Mouse (Mus musculus) left cerebral cortex, adult 9 months (tissue): ENCODE measurements around the gene Sec16b.
A peak's percentile ranks its signal among the peaks of the same experiment; 100 is the strongest.

Source experiments
- DNase-seq, 2 experiments: peaks; one replicate each; pipeline ENCODE4 v3.0.0; 2022; ENCODE audit warnings: low spot score in 2 of 2

The Sec16b gene

DNA sequence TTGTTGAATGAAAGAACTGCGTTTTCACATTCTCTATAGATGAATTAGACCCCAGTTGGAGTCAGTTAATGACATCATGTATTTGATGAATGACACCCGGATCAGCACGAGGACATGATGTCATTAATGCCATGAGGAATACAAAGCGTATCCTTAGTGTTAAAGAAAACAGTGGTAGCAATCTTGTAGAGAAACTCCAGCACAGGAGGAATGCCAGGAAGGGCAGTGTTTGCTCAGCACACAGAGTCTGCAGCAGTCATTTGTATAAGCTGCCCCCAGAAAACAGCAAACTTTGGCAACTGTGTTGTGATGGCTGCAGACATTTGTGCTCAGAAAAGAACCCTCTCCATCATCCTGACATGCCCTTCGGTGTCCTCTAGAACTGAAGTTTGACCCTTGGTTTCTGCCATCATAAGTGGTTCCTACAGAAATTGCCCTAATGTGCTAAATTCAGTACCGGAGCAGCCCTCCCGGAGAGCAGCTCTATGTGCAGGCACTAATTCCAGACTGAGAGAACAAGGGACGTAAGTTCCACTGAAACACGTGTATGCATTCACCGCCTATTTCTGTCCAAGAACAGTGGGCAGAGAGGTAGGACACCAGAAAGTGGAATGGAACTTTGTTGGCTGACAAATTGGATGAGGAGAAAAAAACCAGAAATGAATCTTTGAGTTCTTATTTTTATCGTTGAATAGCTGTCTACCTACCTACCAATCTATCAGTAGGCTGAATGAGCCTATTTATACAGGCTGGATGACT is 6.3 kb downstream of the Sec16b start:
- peak in 1 of 2 experiments; percentile 36 for DNase-seq

- no peak for DNase-seq
These were observed 7.0 kb downstream of the Sec16b start for GRCm38 (mm10) chr1:157513559-157513958.

- no peak for DNase-seq
These were observed 7.8 kb downstream of the Sec16b start for GRCm38 (mm10) chr1:157514298-157514697.

- DNase-seq = no peak
These were observed 10.6 kb downstream of the Sec16b start for GRCm38 (mm10) chr1:157516838-157517808.

GRCm38 (mm10) chr1:157518111-157518523 is 11.6 kb downstream of the Sec16b start:
- peak; percentile 62 to 85 for DNase-seq

- DNase-seq = no peak
These were observed 12.9 kb downstream of the Sec16b start for GRCm38 (mm10) chr1:157519396-157519795.

- DNase-seq = no peak
These were observed 15.8 kb downstream of the Sec16b start for GRCm38 (mm10) chr1:157522322-157522721.

DNA sequence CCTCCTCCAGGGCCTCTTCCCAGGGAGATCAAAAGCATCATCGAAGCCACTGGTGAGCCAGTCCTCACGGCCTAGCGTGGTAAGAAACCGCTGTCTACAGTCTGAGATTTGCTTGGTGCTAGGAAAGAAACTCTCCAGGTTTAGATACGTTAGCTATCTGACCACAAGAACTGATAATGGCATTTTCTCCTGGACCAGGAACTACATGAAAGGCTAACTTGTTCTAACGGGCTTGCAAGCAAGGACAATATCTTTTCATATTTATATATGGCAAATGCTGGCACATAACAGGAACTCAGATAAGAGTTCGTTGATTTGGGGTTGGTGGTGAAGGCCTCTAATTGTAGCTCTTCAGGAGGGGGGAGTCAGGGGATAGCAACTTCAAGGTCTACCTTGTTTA is 18.2 kb downstream of the Sec16b start:
- no peak for DNase-seq

GRCm38 (mm10) chr1:157525692-157526354 is 19.3 kb downstream of the Sec16b start:
- DNase-seq = no peak

DNA sequence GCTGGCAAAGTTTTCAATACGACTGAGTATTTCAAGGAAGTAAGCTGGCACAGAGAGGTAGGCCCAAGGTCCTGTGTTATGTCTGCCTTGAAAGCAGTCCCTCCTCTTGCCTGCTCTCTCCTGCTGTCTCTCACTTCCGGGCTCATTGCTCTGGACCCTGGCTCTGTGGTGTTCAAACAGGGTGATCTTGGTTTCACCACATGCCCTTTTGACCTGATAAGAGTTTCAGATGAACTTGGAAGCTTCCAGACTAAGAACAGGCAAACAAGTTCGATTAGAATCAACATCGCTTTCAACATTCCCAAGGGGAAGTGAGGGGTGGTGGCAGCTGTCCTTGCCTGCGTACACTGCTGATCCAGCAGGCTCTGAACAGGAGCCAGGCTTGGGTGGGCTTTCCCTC is 20.1 kb downstream of the Sec16b start:
- no peak for DNase-seq

- DNase-seq = no peak
These were observed 26.4 kb downstream of the Sec16b start for GRCm38 (mm10) chr1:157532826-157533460.

DNA sequence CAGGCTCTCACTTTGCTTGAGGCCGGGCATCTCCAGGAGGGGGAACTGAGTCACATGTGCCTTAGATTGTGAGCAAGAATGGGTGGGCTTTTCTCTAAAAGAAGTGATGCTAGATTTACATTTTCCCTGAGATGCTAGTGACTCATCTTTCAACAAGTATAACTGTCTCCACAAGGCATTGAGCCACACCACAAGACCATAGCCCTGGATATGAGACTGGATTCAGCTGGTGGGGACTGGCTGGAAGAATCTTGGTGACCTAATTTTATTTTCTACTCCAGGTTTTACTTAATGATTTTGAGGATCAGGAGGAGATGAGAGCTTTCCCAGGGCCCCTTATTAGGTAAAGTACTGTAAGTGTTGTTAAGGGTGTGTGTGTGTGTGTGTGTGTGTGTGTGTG is 29.0 kb downstream of the Sec16b start:
- no peak for DNase-seq

GRCm38 (mm10) chr1:157536471-157536870 is 29.9 kb downstream of the Sec16b start:
- DNase-seq = peak in 1 of 2 experiments; percentile 70

GRCm38 (mm10) chr1:157537636-157538035 is 31.1 kb downstream of the Sec16b start:
- DNase-seq = no peak

DNA sequence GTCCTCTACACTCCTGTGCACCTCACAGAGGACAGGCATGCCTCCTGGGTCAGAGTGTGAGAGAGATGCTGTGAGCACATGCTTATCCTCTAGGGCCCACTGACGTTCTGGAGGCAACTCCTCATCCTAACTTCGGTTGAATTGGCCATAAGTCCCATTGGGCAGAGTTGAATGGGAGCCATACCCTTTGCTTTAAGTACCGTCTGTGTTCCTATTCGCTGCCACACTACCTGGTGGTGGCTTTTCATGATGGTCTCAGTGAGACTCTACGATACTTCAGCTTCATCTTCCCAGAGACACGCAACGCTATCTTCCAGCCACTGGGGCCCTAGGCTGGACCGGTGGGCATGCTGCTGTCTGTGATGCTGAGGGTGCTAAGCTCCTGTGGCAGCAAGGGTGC is 38.5 kb downstream of the Sec16b start:
- no peak for DNase-seq

- no peak for DNase-seq
These were observed 41.1 kb downstream of the Sec16b start for GRCm38 (mm10) chr1:157547658-157548057.

DNA sequence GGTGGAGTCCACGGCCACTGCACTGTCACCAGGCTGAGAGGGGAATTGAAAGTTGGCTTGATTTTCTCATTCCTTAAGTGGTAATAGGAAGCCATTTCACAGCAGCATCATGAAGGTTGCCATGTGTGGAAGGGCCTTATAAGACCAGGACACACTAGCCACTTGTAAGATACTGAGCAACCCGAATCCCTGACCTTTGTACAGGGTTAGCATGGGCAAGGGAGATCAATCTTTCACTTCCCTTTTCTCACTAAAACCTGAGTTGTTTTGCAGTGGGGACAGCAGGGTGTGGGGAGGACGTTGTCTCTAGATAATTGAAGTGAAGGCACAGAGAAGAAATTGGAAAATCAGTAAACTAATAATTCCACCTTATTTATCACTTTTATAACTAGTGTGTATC is 43.2 kb downstream of the Sec16b start:
- no peak for DNase-seq

GRCm38 (mm10) chr1:157552749-157553451 is 46.4 kb downstream of the Sec16b start:
- DNase-seq = peak; percentile 42 to 86

DNA sequence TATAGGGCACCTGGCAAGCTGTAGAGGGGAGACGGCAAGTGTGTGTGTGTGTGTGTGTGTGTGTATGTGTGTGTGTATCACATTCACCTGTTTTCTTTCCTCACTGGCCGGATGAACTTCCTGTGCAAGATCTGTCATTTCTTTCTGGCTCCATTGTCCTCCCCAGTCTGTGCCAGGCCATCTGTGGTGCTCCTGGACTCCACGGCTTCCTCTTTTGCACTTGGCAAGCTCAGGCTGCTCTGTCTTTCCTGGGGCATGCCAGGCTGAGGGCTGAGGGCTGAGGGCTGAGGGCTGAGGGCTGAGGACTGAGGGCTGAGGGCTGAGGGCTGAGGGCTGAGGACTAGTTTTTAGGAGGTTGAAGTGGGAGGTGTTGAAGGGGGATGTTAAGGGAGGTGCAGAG is 47.6 kb downstream of the Sec16b start:
- DNase-seq = no peak

DNA sequence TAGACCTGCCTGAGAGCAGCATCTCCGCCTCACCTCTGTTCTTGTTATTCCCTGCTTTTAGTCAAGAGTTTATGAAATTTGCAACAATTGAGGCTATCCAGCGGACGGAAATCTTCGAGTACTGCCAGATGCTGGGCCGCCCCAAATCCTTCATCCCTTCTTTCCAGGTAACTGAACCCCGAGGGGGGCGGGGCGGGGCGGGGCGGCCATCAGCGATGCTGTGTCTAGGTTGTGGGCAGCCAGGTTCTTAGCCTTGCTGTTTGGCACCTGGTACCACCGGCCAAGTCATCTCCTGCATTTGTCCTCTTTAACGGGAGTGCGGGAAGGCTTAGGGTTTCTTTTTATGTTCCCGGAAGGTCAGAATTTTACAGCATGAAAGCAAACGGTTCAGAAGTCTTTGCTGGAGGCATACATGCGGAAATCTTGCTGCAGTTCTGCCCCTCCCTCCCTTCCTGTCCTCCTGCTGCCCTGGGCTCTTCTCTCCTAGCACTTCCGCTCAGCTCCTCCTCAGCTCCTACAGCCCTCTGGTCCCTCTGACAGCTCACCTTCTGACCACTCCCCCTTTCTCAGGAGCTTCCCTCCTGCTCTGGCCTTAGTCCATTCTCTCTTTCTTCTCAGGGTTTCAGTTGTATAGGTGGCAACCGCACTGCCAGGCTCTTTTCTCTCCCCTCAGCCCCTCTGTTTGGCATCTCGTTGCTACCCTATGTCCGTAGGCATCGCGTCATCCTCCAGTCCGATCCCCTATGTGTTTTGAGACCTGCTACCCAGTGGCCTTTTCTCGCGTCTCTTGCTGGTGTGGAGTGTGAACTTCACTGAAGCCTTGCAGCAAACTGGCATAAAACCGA is 48.4 kb downstream of the Sec16b start:
- no peak for DNase-seq
